Mouse (Mus musculus) heart, postnatal 0 days (tissue): ENCODE data around the gene Syt16. TPM values are rescaled to one million over a fixed set of nuclear protein-coding genes. Genes with fewer than 3 reads are reported as not detected.

Source experiments
- ATAC-seq: fragments of 200-750 bp; cut with Nextera tagmentation; 2 replicates; pipeline ENCODE4 v1.8.0; 2017; ENCODE audit warnings: low read depth, moderate number of reproducible peaks, moderate library complexity; ENCODE audit not compliant: insufficient read depth
- DNase-seq: peaks from one replicate; pipeline ENCODE4 v3.0.0-alpha.2; 2016; ENCODE audit warnings: low spot score
- H3K27ac ChIP-seq: fragments of 300-500 bp; sonication (generic); 2 replicates; pipeline ENCODE4 v1.5.1; 2014; ENCODE audit warnings: low read depth, mild to moderate bottlenecking
- H3K27me3 ChIP-seq: fragments of 300-500 bp; sonication (generic); 2 replicates; pipeline ENCODE4 v1.6.1; 2014; ENCODE audit warnings: low read length, mixed read lengths; ENCODE audit not compliant: control insufficient read depth, insufficient read depth
- H3K36me3 ChIP-seq: fragments of 300-500 bp; sonication (generic); replicated peaks from 2 replicates; pipeline ENCODE4 v1.6.1; 2014; ENCODE audit warnings: low read length, mixed read lengths; ENCODE audit not compliant: control insufficient read depth, insufficient read depth
- H3K4me1 ChIP-seq: fragments of 300-500 bp; sonication (generic); 2 replicates; pipeline ENCODE4 v1.6.1; 2014; ENCODE audit warnings: antibody characterized with exemption; ENCODE audit not compliant: control insufficient read depth, insufficient read depth
- H3K4me2 ChIP-seq: fragments of 300-500 bp; sonication (generic); 2 replicates; pipeline ENCODE4 v1.6.1; 2014; ENCODE audit warnings: low read depth, mild to moderate bottlenecking, low read length, moderate library complexity
- H3K4me3 ChIP-seq: fragments of 300-500 bp; sonication (generic); 2 replicates; pipeline ENCODE4 v1.5.1; 2014; ENCODE audit warnings: low read depth, low read length
- H3K9ac ChIP-seq: fragments of 300-500 bp; sonication (generic); replicated peaks from 2 replicates; pipeline ENCODE4 v1.6.1; 2014; ENCODE audit warnings: low read depth, low read length, mixed read lengths
- H3K9me3 ChIP-seq: fragments of 300-500 bp; sonication (generic); replicated peaks from 2 replicates; pipeline ENCODE4 v1.6.1; 2016; ENCODE audit warnings: low read length; ENCODE audit not compliant: control insufficient read depth
- CTCF ChIP-seq: IDR thresholded peaks from 2 replicates; pipeline ENCODE4 v1.5.1; 2016; ENCODE audit warnings: antibody characterized with exemption, control low read depth, low read depth
- EP300 ChIP-seq: IDR thresholded peaks from 2 replicates; pipeline ENCODE4 v1.6.1; 2016; ENCODE audit warnings: antibody characterized with exemption, low read depth
- WGBS: fragments of 180-500 bp; shearing (Covaris S2); extraction: QIAGEN DNeasy Blood & Tissue Kit; methylation state at CpG from one replicate; pipeline ENCODE4 v1.1.7; 2014; 5-methylcytosine and 5-hydroxymethylcytosine counted together
- polyA plus RNA-seq: library from polyadenylated mRNA; unstranded; fragments of >200 nt; fragmentation: Nextera tagmentation; extraction: Ambion mirVana; gene quantifications from 2 replicates; pipeline ENCODE4 v1.2.1, GENCODE M21; 2015
- total RNA-seq: library from RNA; depleted of rRNA; stranded (reverse); fragments of >200 nt; gene quantifications from 2 replicates; pipeline ENCODE4 v1.2.3, GENCODE M21; 2014; ENCODE audit warnings: low replicate concordance

The Syt16 gene
- total and polyA plus RNA-seq, 2 experiments from 2014 or later = 0.80 TPM; not detected in 1

- H3K4me3 ChIP-seq = no peak overlapping the region
- H3K4me1 ChIP-seq = no peaks in the 10 kb centered on the region; the same call in 1 of the 2 replicates
- no peaks in the 10 kb centered on the region for H3K36me3 ChIP-seq
- no peaks in the 10 kb centered on the region for H3K27me3 ChIP-seq
- 80% methylated on average over 10 of the region's 10 CpGs for WGBS
- no peaks in the 10 kb centered on the region for H3K9me3 ChIP-seq
- no peak overlapping the region for H3K27ac ChIP-seq
- H3K4me2 ChIP-seq = no peak overlapping the region
- TF ChIP-seq CTCF (no peak), EP300 (no peak)
- H3K9ac ChIP-seq = no peak overlapping the region
- DNase-seq (no peak), ATAC-seq (no peak)
Measured at GRCm38 (mm10) chr12:74109462-74110068, 112.1 kb downstream of the Syt16 start.

- ATAC-seq = no peak
- DNase-seq = no peak
- H3K36me3 ChIP-seq = no peaks in the 10 kb centered on the region
- H3K9me3 ChIP-seq = peaks cover 3% of the 10 kb centered on the region; the same call in 1 of the 2 replicates
- no peak overlapping the region for H3K27ac ChIP-seq
- H3K27me3 ChIP-seq = no peaks in the 10 kb centered on the region
- H3K9ac ChIP-seq = no peak overlapping the region
- WGBS = 82% methylated on average over 6 of the region's 6 CpGs
- TF ChIP-seq EP300 (no peak), CTCF (no peak)
- H3K4me3 ChIP-seq = no peak overlapping the region
- H3K4me1 ChIP-seq = no peaks in the 10 kb centered on the region
- no peak overlapping the region for H3K4me2 ChIP-seq
Measured at GRCm38 (mm10) chr12:74116825-74117224, 119.4 kb downstream of the Syt16 start.

- H3K9ac ChIP-seq = no peak overlapping the region
- H3K4me3 ChIP-seq = no peak overlapping the region
- DNase-seq (no peak), ATAC-seq (no peak)
- H3K4me2 ChIP-seq = no peak overlapping the region
- peaks cover 5% of the 10 kb centered on the region; the same call in 1 of the 2 replicates for H3K9me3 ChIP-seq
- WGBS = 67% methylated on average over 12 of the region's 12 CpGs
- H3K27me3 ChIP-seq = no peaks in the 10 kb centered on the region
- TF ChIP-seq EP300 = no peak
- no peak for TF ChIP-seq CTCF
- no peaks in the 10 kb centered on the region for H3K36me3 ChIP-seq
- H3K4me1 ChIP-seq = no peaks in the 10 kb centered on the region
- H3K27ac ChIP-seq = no peak overlapping the region
Measured at GRCm38 (mm10) chr12:74125796-74126195, 128.3 kb downstream of the Syt16 start.

- H3K4me1 ChIP-seq = no peaks in the 10 kb centered on the region
- TF ChIP-seq CTCF (no peak), EP300 (no peak)
- H3K27ac ChIP-seq = no peak overlapping the region
- no peak overlapping the region for H3K9ac ChIP-seq
- H3K9me3 ChIP-seq = peaks cover 5% of the 10 kb centered on the region; the same call in 1 of the 2 replicates
- H3K27me3 ChIP-seq = no peaks in the 10 kb centered on the region
- ATAC-seq (no peak), DNase-seq (no peak)
- no peak overlapping the region for H3K4me2 ChIP-seq
- H3K36me3 ChIP-seq = no peaks in the 10 kb centered on the region
- 64% methylated on average over 1 of the region's 1 CpGs for WGBS
- no peak overlapping the region for H3K4me3 ChIP-seq
Measured at GRCm38 (mm10) chr12:74128229-74128628, 130.8 kb downstream of the Syt16 start.

GRCm38 (mm10) chr12:74131790-74132189, 134.3 kb downstream of the Syt16 start:
- 67% methylated on average over 2 of the region's 2 CpGs for WGBS
- Histone ChIP-seq H3K9ac (no peak overlapping the region), H3K27ac (no peak overlapping the region), H3K4me2 (no peak overlapping the region), H3K4me1 (no peaks in the 10 kb centered on the region), H3K9me3 (no peaks in the 10 kb centered on the region), H3K4me3 (no peak overlapping the region), H3K36me3 (no peaks in the 10 kb centered on the region), H3K27me3 (no peaks in the 10 kb centered on the region)
- ATAC-seq (no peak), DNase-seq (no peak)
- TF ChIP-seq EP300 (no peak), CTCF (no peak)

GRCm38 (mm10) chr12:74142147-74142546, 144.7 kb downstream of the Syt16 start:
- DNase-seq = no peak
- H3K4me3 ChIP-seq = no peak overlapping the region
- no peak overlapping the region for H3K27ac ChIP-seq
- H3K27me3 ChIP-seq = no peaks in the 10 kb centered on the region
- no peaks in the 10 kb centered on the region for H3K9me3 ChIP-seq
- H3K4me1 ChIP-seq = no peaks in the 10 kb centered on the region
- ATAC-seq = no peak
- no peak overlapping the region for H3K4me2 ChIP-seq
- 68% methylated on average over 7 of the region's 7 CpGs for WGBS
- TF ChIP-seq CTCF = no peak
- no peak for TF ChIP-seq EP300
- no peak overlapping the region for H3K9ac ChIP-seq
- H3K36me3 ChIP-seq = no peaks in the 10 kb centered on the region
